Mouse (Mus musculus): Measurements from ENCODE around the gene Nfkb1.

The Nfkb1 gene

DNA sequence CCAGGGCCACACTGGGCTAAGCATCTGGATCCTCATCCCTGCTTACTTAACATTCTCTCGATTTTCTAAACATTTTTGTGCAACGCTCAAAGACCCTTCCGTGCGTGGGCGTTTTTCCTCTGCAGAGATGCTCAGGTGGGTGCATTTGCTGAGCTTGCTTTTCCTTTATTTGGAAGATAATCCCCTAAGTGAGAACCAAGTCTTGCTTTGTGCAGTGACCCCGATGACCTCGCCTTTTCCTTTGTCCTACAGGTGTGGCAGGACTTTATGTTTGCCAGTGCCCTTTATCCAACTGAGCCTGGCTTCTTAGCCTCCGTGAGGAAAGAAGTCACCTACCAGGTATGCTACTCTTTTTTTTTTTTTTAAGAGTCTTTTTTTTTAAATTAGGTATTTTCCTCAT, 144.0 kb downstream of the Nfkb1 start:
- no peak for DNase-seq (ENCODE audit: low spot score in 2 of 2)

GRCm38 (mm10) chr3:135546212-135546923, 145.0 kb downstream of the Nfkb1 start:
- no peak for DNase-seq (ENCODE audit: low spot score in 2 of 2)
